ENCODE assay signal across 8 mouse cellular contexts in the genomic region with DNA sequence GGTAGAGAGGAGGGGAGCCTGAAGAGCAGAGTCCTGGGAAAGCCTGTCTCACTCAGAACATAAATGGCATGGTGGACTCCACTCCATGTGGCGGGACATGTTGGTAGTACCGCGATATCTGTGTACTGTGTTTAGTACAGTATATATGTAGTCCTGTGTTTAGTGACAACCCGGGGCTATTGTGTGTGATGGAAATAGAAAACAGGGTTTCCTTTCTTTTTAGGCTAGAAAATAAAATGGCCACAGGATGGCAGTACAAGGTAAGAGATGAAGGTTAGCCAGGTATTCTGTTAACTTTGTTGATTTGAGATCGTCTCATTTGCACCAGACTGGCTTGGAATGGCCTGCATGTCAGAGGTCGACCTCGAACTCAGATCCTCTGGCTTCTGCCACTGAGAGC.
DNase-seq lines count a peak whose midpoint lies in the region; ATAC-seq and TF ChIP-seq lines count a peak whose summit lies in the region.

No protein-coding gene starts in this region.

- H3K27me3 ChIP-seq in forebrain, embryonic 12.5 days: peaks cover 23% of the 10 kb centered on the region
- H3K27me3 ChIP-seq in stomach, postnatal 0 days (ENCODE audit: control insufficient read depth, insufficient read depth, low read length): no peaks in the 10 kb centered on the region

- ATAC-seq in forebrain, embryonic 12.5 days (ENCODE audit: low FRiP score): peak; percentile 44
- peak; percentile 91 for ATAC-seq in inflammation-experienced regulatory T-cells, adult 6 months
- peak; percentile 57; the same call in 1 of the 2 replicates for ATAC-seq in stomach, postnatal 0 days (ENCODE audit: low FRiP score, low TSS enrichment)

- no peak overlapping the region for H3K4me2 ChIP-seq in forebrain, embryonic 12.5 days
- peak overlapping the region; percentile 25; the same call in 1 of the 2 replicates for H3K4me2 ChIP-seq in stomach, postnatal 0 days (replicated peaks; ENCODE audit: low read depth)

- no peak overlapping the region for H3K9ac ChIP-seq in forebrain, embryonic 12.5 days
- no peak overlapping the region for H3K9ac ChIP-seq in stomach, postnatal 0 days (ENCODE audit: low read length)

- no peaks in the 10 kb centered on the region for H3K36me3 ChIP-seq in forebrain, embryonic 12.5 days (replicated peaks)
- no peaks in the 10 kb centered on the region for H3K36me3 ChIP-seq in stomach, postnatal 0 days (ENCODE audit: control insufficient read depth, insufficient read depth, low read length)

- no peaks in the 10 kb centered on the region for H3K9me3 ChIP-seq in forebrain, embryonic 12.5 days
- no peaks in the 10 kb centered on the region for H3K9me3 ChIP-seq in stomach, postnatal 0 days (ENCODE audit: control insufficient read depth, low read length)

- H3K27ac ChIP-seq in forebrain, embryonic 12.5 days: no peak overlapping the region
- H3K27ac ChIP-seq in stomach, postnatal 0 days (replicated peaks): no peak overlapping the region

- no peak overlapping the region for H3K4me3 ChIP-seq in forebrain, embryonic 12.5 days (replicated peaks)
- no peak overlapping the region for H3K4me3 ChIP-seq in stomach, postnatal 0 days (ENCODE audit: low read depth, low read length)

- WGBS in forebrain, embryonic 12.5 days: 49% methylated on average over 7 of the region's 7 CpGs
- 36% methylated on average over 7 of the region's 7 CpGs for WGBS in stomach, postnatal 0 days

- DNase-seq in adrenal gland, postnatal 14 days: peak; percentile 39
- DNase-seq in adrenal gland, postnatal 25 days: no peak
- peak; percentile 2 to 14 for DNase-seq in spleen, postnatal 36 days (ENCODE audit: low spot score in 2 of 2)
- no peak for DNase-seq in spleen, adult 12 weeks (ENCODE audit: low spot score)
- peak; percentile 45 for DNase-seq in lung, postnatal 14 days
- peak; percentile 15 for DNase-seq in stomach, postnatal 0 days (ENCODE audit: low spot score)

- TF ChIP-seq EP300 in stomach, postnatal 0 days (optimal IDR thresholded peaks at IDR 0.05): no peak

- peak; percentile 75 for TF ChIP-seq CTCF in stomach, postnatal 0 days (IDR thresholded peaks at IDR 0.05; ENCODE audit: low read depth)

- peaks cover 14% of the 10 kb centered on the region for H3K4me1 ChIP-seq in forebrain, embryonic 12.5 days
- no peaks in the 10 kb centered on the region for H3K4me1 ChIP-seq in stomach, postnatal 0 days (replicated peaks; ENCODE audit: control insufficient read depth, insufficient read depth)

Comparison
In these comparisons a context has a peak if more than half of its experiments do, and no peak if none do; other contexts are left out.
1. DNase-seq: peak in adrenal gland, postnatal 14 days (single experiment), spleen, postnatal 36 days (2 of 2), lung, postnatal 14 days (single experiment) and stomach, postnatal 0 days (single experiment); none in adrenal gland, postnatal 25 days (single experiment) and spleen, adult 12 weeks (single experiment).
2. Peak in every context shown above with its lines, with median percentiles within 50 percentile points of each other: ATAC-seq.